Mouse (Mus musculus) liver, embryonic 14.5 days (tissue): ENCODE measurements at regions not wholly inside any gene's neighbourhood (a gene's known extent, or its start where the extent isn't known, plus 50 kb on each side); places are given as distances from the start of the nearest gene placed in this dataset.

Source experiments
- CTCF ChIP-seq: IDR thresholded peaks from 2 replicates; pipeline ENCODE4 v1.5.1; 2016; ENCODE audit warnings: antibody characterized with exemption, low read depth, control low read depth
- EP300 ChIP-seq: IDR thresholded peaks from 2 replicates; pipeline ENCODE4 v1.6.1; 2016; ENCODE audit warnings: antibody characterized with exemption, low read depth

DNA sequence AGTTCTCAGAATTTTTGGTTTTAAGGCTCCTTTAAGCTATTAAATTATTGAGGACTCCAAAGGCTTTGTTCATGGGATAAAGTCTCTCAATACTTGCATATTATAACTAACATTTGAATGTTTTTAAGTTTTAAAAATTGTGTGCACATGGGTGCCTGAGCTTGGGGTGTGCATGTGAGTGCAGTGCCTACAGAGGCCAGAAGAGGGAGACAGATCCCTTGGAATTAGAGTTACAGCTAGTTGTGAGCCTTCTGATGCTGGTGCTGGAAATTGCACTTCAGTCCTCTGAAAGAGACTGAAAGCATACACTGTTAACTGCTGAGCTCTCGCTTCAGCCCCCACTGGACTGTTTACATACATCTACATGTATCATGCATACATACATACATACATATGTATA is 100.0 kb upstream of the Tspan5 start:
- TF ChIP-seq CTCF (peak; percentile 80), EP300 (no peak)
